Mouse (Mus musculus) thymus, adult 2 months (tissue): ENCODE data around the gene Grrp1. TPM values are rescaled to one million over a fixed set of nuclear protein-coding genes. Genes with fewer than 3 reads are reported as not detected.

Source experiments
- DNase-seq: peaks from one replicate; pipeline ENCODE4 v3.0.0; 2021
- H3K27ac ChIP-seq: fragments of 200-500 bp; 2 replicates; pipeline ENCODE4 v1.5.1; 2012; ENCODE audit warnings: low read length, control low read depth; ENCODE audit not compliant: control insufficient read depth, insufficient read depth
- H3K27me3 ChIP-seq: fragments of 200-500 bp; 2 replicates; pipeline ENCODE4 v1.6.1; 2012; ENCODE audit warnings: mild to moderate bottlenecking, low read length, moderate library complexity, mixed read lengths; ENCODE audit not compliant: control insufficient read depth, insufficient read depth
- H3K36me3 ChIP-seq: fragments of 200-500 bp; 2 replicates; pipeline ENCODE4 v1.6.1; 2012; ENCODE audit warnings: mild to moderate bottlenecking, low read length, moderate library complexity; ENCODE audit not compliant: control insufficient read depth, insufficient read depth
- H3K4me1 ChIP-seq: fragments of 200-500 bp; replicated peaks from 2 replicates; pipeline ENCODE4 v1.6.1; 2012; ENCODE audit warnings: low read length; ENCODE audit not compliant: control insufficient read depth, insufficient read depth
- H3K4me3 ChIP-seq: fragments of 200-500 bp; 2 replicates; pipeline ENCODE4 v1.5.1; 2012; ENCODE audit warnings: mild to moderate bottlenecking, low read length, control low read depth, moderate library complexity; ENCODE audit not compliant: control insufficient read depth, insufficient read depth
- CTCF ChIP-seq: fragments of 200-500 bp; IDR thresholded peaks from 2 replicates; pipeline ENCODE4 v1.5.1; 2012; ENCODE audit warnings: mild to moderate bottlenecking, control low read depth, low read length, moderate library complexity, borderline replicate concordance; ENCODE audit not compliant: control insufficient read depth, poor library complexity, insufficient read depth; ENCODE audit errors: extremely low read depth
- POLR2A ChIP-seq: fragments of 200-500 bp; IDR thresholded peaks from 2 replicates; pipeline ENCODE4 v1.6.1; 2012; ENCODE audit warnings: mild to moderate bottlenecking, low read length, control low read depth, moderate library complexity; ENCODE audit not compliant: control insufficient read depth, poor library complexity, insufficient read depth; ENCODE audit errors: extremely low read depth
- WGBS: fragments of 180-500 bp; shearing (Covaris S2); methylation state at CpG from one replicate; pipeline ENCODE4 v1.1.7; 2018; 5-methylcytosine and 5-hydroxymethylcytosine counted together
- polyA plus RNA-seq: library from polyadenylated mRNA; depleted of rRNA; stranded (reverse); fragments of >200 nt; gene quantifications from 2 replicates; pipeline ENCODE4 v1.2.3, GENCODE M21; 2012

Grrp1 gene
- polyA plus RNA-seq, 1 experiment: 6.6 TPM

GRCm38 (mm10) chr4:134258354-134258753 lies 4.4 kb upstream of the Grrp1 start:
- Histone ChIP-seq H3K4me1 (peaks cover 31% of the 10 kb centered on the region), H3K36me3 (no peaks in the 10 kb centered on the region), H3K27ac (peak overlapping the region; percentile 12; the same call in 1 of the 2 replicates), H3K4me3 (no peak overlapping the region), H3K27me3 (no peaks in the 10 kb centered on the region)
- peak; percentile 26 for DNase-seq
- TF ChIP-seq POLR2A (no peak), CTCF (no peak)
- WGBS: 22% methylated on average over 11 of the region's 11 CpGs

- no peak for DNase-seq
- 72% methylated on average over 11 of the region's 11 CpGs for WGBS
- no peak for TF ChIP-seq POLR2A
- no peaks in the 10 kb centered on the region for H3K36me3 ChIP-seq
- no peaks in the 10 kb centered on the region; the same call in 1 of the 2 replicates for H3K27me3 ChIP-seq
- H3K27ac ChIP-seq: no peak overlapping the region
- H3K4me1 ChIP-seq: peaks cover 31% of the 10 kb centered on the region
- no peak overlapping the region for H3K4me3 ChIP-seq
Observed at GRCm38 (mm10) chr4:134257198-134258009, 3.5 kb upstream of the Grrp1 start.

- no peak for DNase-seq
- H3K27ac ChIP-seq: no peak overlapping the region
- no peaks in the 10 kb centered on the region for H3K36me3 ChIP-seq
- H3K27me3 ChIP-seq: no peaks in the 10 kb centered on the region; the same call in 1 of the 2 replicates
- WGBS: 77% methylated on average over 19 of the region's 19 CpGs
- H3K4me1 ChIP-seq: peaks cover 34% of the 10 kb centered on the region
- TF ChIP-seq POLR2A (no peak), CTCF (no peak)
- H3K4me3 ChIP-seq: no peak overlapping the region
Observed at GRCm38 (mm10) chr4:134256407-134257197, 2.7 kb upstream of the Grrp1 start.

- Histone ChIP-seq H3K4me3 (no peak overlapping the region), H3K4me1 (peaks cover 42% of the 10 kb centered on the region), H3K27me3 (no peaks in the 10 kb centered on the region; the same call in 1 of the 2 replicates), H3K27ac (no peak overlapping the region; the same call in 1 of the 2 replicates), H3K36me3 (no peaks in the 10 kb centered on the region)
- DNase-seq: no peak
- TF ChIP-seq CTCF (no peak), POLR2A (no peak)
- 62% methylated on average over 4 of the region's 4 CpGs for WGBS
Observed at GRCm38 (mm10) chr4:134255854-134256253, 1.9 kb upstream of the Grrp1 start.

- Histone ChIP-seq H3K27me3 (peaks cover 2% of the 10 kb centered on the region; the same call in 1 of the 2 replicates), H3K36me3 (no peaks in the 10 kb centered on the region), H3K27ac (no peak overlapping the region), H3K4me3 (no peak overlapping the region), H3K4me1 (peaks cover 44% of the 10 kb centered on the region)
- WGBS: 74% methylated on average over 3 of the region's 3 CpGs
- DNase-seq: no peak
- no peak for TF ChIP-seq CTCF
- no peak for TF ChIP-seq POLR2A
Observed at GRCm38 (mm10) chr4:134254835-134255234, 929 bp upstream of the Grrp1 start.

- Histone ChIP-seq H3K27me3 (peaks cover 2% of the 10 kb centered on the region; the same call in 1 of the 2 replicates), H3K4me3 (no peak overlapping the region), H3K27ac (no peak overlapping the region), H3K4me1 (peaks cover 43% of the 10 kb centered on the region), H3K36me3 (no peaks in the 10 kb centered on the region)
- no peak for DNase-seq
- TF ChIP-seq POLR2A: no peak
- TF ChIP-seq CTCF: no peak
- 61% methylated on average over 15 of the region's 15 CpGs for WGBS
Observed at GRCm38 (mm10) chr4:134252911-134253721, 790 bp downstream of the Grrp1 start.
